In genomic region chr12:112025907-112026645, GRCm38 (mm10) we compare ENCODE assay signal across 15 mouse cellular contexts.
DNase-seq lines count a peak whose midpoint lies in the region.
"Had no signal": no experiment of that assay in that cellular context is flagged by ENCODE, and none has a peak within 500 bp of the region (broad histone marks: within the 10 kb centered on the region; RNA-seq: fewer than 3 reads in every experiment).

No protein-coding gene starts in this region.

- peak; percentile 83 for DNase-seq in heart, adult 11 months
- no peak for DNase-seq in heart, adult 9 months (ENCODE audit: low spot score in 2 of 2)
- peak; percentile 56 for DNase-seq in right cerebral cortex, adult 18-20 months
- no peak for DNase-seq in right cerebral cortex, postnatal 10 days (ENCODE audit: low spot score in 2 of 2)
- DNase-seq in brain, adult 2 months (ENCODE audit: low read depth, low spot score), result peak; percentile 66
- DNase-seq in kidney, postnatal 36 days, result no peak
- DNase-seq: adrenal gland, postnatal 10 days; B cell, adult 2 months; cerebellum, adult 11-12 months; cerebellum, adult 9-11 months; heart, postnatal 4 days; kidney, adult 8-10 months; liver, embryonic 13.5 days; lung, adult 18-20 months; lung, postnatal 4 days had no signal

Comparison
In these comparisons a context has a peak if more than half of its experiments do, and no peak if none do; other contexts are left out.
1. DNase-seq: peak in heart, adult 11 months (single experiment), right cerebral cortex, adult 18-20 months (single experiment) and brain, adult 2 months (single experiment); none in heart, adult 9 months (0 of 2), right cerebral cortex, postnatal 10 days (0 of 2) and kidney, postnatal 36 days (0 of 2).